In genomic region chr9:106454888-106455681, GRCm38 (mm10) we compare ENCODE assay signal across 8 mouse cellular contexts. TPM values are rescaled to one million over a fixed set of nuclear protein-coding genes. Genes with fewer than 3 reads are reported as not detected.
A peak's percentile ranks its signal among the peaks of the same experiment; 100 is the strongest.
DNase-seq lines count a peak whose midpoint lies in the region; ATAC-seq and TF ChIP-seq lines count a peak whose summit lies in the region.

No protein-coding gene starts in this region.

- no peaks in the 10 kb centered on the region for H3K9me3 ChIP-seq in megakaryocyte, embryonic 14.5 days
- H3K9me3 ChIP-seq in hindbrain, embryonic 16.5 days (ENCODE audit: control insufficient read depth, low read length) = no peaks in the 10 kb centered on the region

- no peak for TF ChIP-seq CTCF in cerebellum, adult 2 months (IDR thresholded peaks at IDR 0.05; ENCODE audit: borderline replicate concordance, insufficient read depth, low read depth, low read length)

- H3K27ac ChIP-seq in cerebellum, adult 2 months (ENCODE audit: insufficient read depth, low read length) = peak overlapping the region; percentile 81
- H3K27ac ChIP-seq in hindbrain, embryonic 16.5 days (ENCODE audit: low read depth, low read length) = peak overlapping the region; percentile 92

- H3K4me3 ChIP-seq in cerebellum, adult 2 months (replicated peaks; ENCODE audit: insufficient read depth, low read depth, low read length) = peak overlapping the region; percentile 94
- H3K4me3 ChIP-seq in megakaryocyte, embryonic 14.5 days (replicated peaks) = peak overlapping the region; percentile 56
- H3K4me3 ChIP-seq in hindbrain, embryonic 16.5 days (ENCODE audit: low read length) = peak overlapping the region; percentile 73

- no peaks in the 10 kb centered on the region for H3K27me3 ChIP-seq in cerebellum, adult 2 months (ENCODE audit: control insufficient read depth, insufficient read depth, low read length)
- H3K27me3 ChIP-seq in megakaryocyte, embryonic 14.5 days (replicated peaks) = peaks cover 86% of the 10 kb centered on the region
- no peaks in the 10 kb centered on the region for H3K27me3 ChIP-seq in hindbrain, embryonic 16.5 days (replicated peaks; ENCODE audit: control insufficient read depth, insufficient read depth, low read length)

- peak overlapping the region; percentile 62 for H3K4me2 ChIP-seq in hindbrain, embryonic 16.5 days (ENCODE audit: low read length)

- TF ChIP-seq POLR2A in cerebellum, adult 2 months (IDR thresholded peaks at IDR 0.05; ENCODE audit: borderline replicate concordance, insufficient read depth, low read length) = no peak

- H3K4me1 ChIP-seq in cerebellum, adult 2 months (ENCODE audit: control insufficient read depth, insufficient read depth, low read length) = peaks cover 57% of the 10 kb centered on the region
- H3K4me1 ChIP-seq in megakaryocyte, embryonic 14.5 days = peaks cover 56% of the 10 kb centered on the region
- peaks cover 53% of the 10 kb centered on the region for H3K4me1 ChIP-seq in hindbrain, embryonic 16.5 days (ENCODE audit: control insufficient read depth, insufficient read depth, low read depth, low read length)

- no peak for ATAC-seq in megakaryocyte, adult 5-6 weeks (ENCODE audit: poor library complexity, severe bottlenecking)
- peak; percentile 51 for ATAC-seq in hindbrain, embryonic 16.5 days

- H3K36me3 ChIP-seq in megakaryocyte, embryonic 14.5 days (replicated peaks; ENCODE audit: low read length) = no peaks in the 10 kb centered on the region
- no peaks in the 10 kb centered on the region for H3K36me3 ChIP-seq in hindbrain, embryonic 16.5 days (ENCODE audit: control insufficient read depth, insufficient read depth, low read length)

- peak; percentile 44 to 46 for DNase-seq in cerebellum, adult 2 months
- no peak for DNase-seq in cerebellum, adult 18-20 months
- DNase-seq in neural tube, embryonic 10.5 days (ENCODE audit: extremely low spot score, low spot score) = peak; percentile 73
- DNase-seq in spleen, postnatal 36 days (ENCODE audit: low spot score in 2 of 2) = no peak
- no peak for DNase-seq in spleen, postnatal 14 days (ENCODE audit: low spot score in 2 of 2)

- peak overlapping the region; percentile 93 for H3K9ac ChIP-seq in hindbrain, embryonic 16.5 days (ENCODE audit: low read depth, low read length)

- WGBS in cerebellum, adult 2 months = 8% methylated on average over 17 of the region's 17 CpGs
- WGBS in hindbrain, embryonic 16.5 days = 2% methylated on average over 17 of the region's 17 CpGs

RNA-seq across cellular contexts. Expression of gene Pcbp4, which starts 2.0 kb away (rescaled TPM):
- 515 and 572 TPM in 2 replicates for polyA plus RNA-seq in cerebellum, adult 2 months (2012; rRNA removed)
- 33.5 and 43.6 TPM in 2 replicates for polyA plus RNA-seq in megakaryocyte, embryonic 14.5 days (2012; ENCODE audit: insufficient read depth, low replicate concordance)
- 1.5 and 2.9 TPM in 2 replicates for total RNA-seq in megakaryocyte, adult 5-6 weeks (2015)
- 2.4 and 4.0 TPM in 2 replicates for total RNA-seq in megakaryocyte, adult 5-6 weeks (2017)
- 228 and 235 TPM in 2 replicates for polyA plus RNA-seq in hindbrain, embryonic 16.5 days (2015; fragmentation: Nextera tagmentation; extraction: Ambion mirVana)

RNA-seq across cellular contexts. Expression of gene Abhd14a, which starts 7.6 kb away (rescaled TPM):
- 49.7 and 51.5 TPM in 2 replicates for polyA plus RNA-seq in cerebellum, adult 2 months (2012; rRNA removed)
- polyA plus RNA-seq in megakaryocyte, embryonic 14.5 days (2012; ENCODE audit: insufficient read depth, low replicate concordance) = 3.3 and 10.6 TPM in 2 replicates
- total RNA-seq in megakaryocyte, adult 5-6 weeks (2015) = 3.2 and 3.9 TPM in 2 replicates
- 2.2 and 4.2 TPM in 2 replicates for total RNA-seq in megakaryocyte, adult 5-6 weeks (2017)
- 83.8 and 87.8 TPM in 2 replicates for polyA plus RNA-seq in hindbrain, embryonic 16.5 days (2015; fragmentation: Nextera tagmentation; extraction: Ambion mirVana)

RNA-seq across cellular contexts. Expression of gene Abhd14b, which starts 7.8 kb away (rescaled TPM):
- 59.7 and 68.5 TPM in 2 replicates for polyA plus RNA-seq in cerebellum, adult 2 months (2012; rRNA removed)
- 2.4 TPM in 1 of 2 replicates, not detected in the other for polyA plus RNA-seq in megakaryocyte, embryonic 14.5 days (2012; ENCODE audit: insufficient read depth, low replicate concordance)
- 7.7 and 8.2 TPM in 2 replicates for total RNA-seq in megakaryocyte, adult 5-6 weeks (2015)
- total RNA-seq in megakaryocyte, adult 5-6 weeks (2017) = 2.9 and 3.2 TPM in 2 replicates
- polyA plus RNA-seq in hindbrain, embryonic 16.5 days (2015; fragmentation: Nextera tagmentation; extraction: Ambion mirVana) = 12.1 and 13.2 TPM in 2 replicates

RNA-seq across cellular contexts. Expression of gene Gpr62, which starts 10.7 kb away (rescaled TPM):
- 27.9 and 30.7 TPM in 2 replicates for polyA plus RNA-seq in cerebellum, adult 2 months (2012; rRNA removed)
- 0.39 TPM in 1 of 2 replicates, not detected in the other for polyA plus RNA-seq in megakaryocyte, embryonic 14.5 days (2012; ENCODE audit: insufficient read depth, low replicate concordance)
- total RNA-seq in megakaryocyte, adult 5-6 weeks (2015) = not detected in 2 replicates
- total RNA-seq in megakaryocyte, adult 5-6 weeks (2017) = not detected in 2 replicates
- 1.3 and 1.4 TPM in 2 replicates for polyA plus RNA-seq in hindbrain, embryonic 16.5 days (2015; fragmentation: Nextera tagmentation; extraction: Ambion mirVana)

RNA-seq across cellular contexts. Expression of gene Acy1, which starts 17.0 kb away (rescaled TPM):
- 16.2 and 16.4 TPM in 2 replicates for polyA plus RNA-seq in cerebellum, adult 2 months (2012; rRNA removed)
- polyA plus RNA-seq in megakaryocyte, embryonic 14.5 days (2012; ENCODE audit: insufficient read depth, low replicate concordance) = 3.3 and 4.4 TPM in 2 replicates
- 1.4 and 4.8 TPM in 2 replicates for total RNA-seq in megakaryocyte, adult 5-6 weeks (2015)
- total RNA-seq in megakaryocyte, adult 5-6 weeks (2017) = 3.5 and 4.8 TPM in 2 replicates
- 26.2 and 26.6 TPM in 2 replicates for polyA plus RNA-seq in hindbrain, embryonic 16.5 days (2015; fragmentation: Nextera tagmentation; extraction: Ambion mirVana)

Comparison
In these comparisons a context has a peak if more than half of its experiments do, and no peak if none do; other contexts are left out.
1. DNase-seq: peak in cerebellum, adult 2 months (2 of 2) and neural tube, embryonic 10.5 days (single experiment); none in cerebellum, adult 18-20 months (0 of 2), spleen, postnatal 36 days (0 of 2) and spleen, postnatal 14 days (0 of 2).
2. Peak in every context shown above with its lines, with median percentiles within 50 percentile points of each other: H3K4me3 ChIP-seq.